Mouse (Mus musculus): ENCODE data around the gene Tmem53. TPM values are rescaled to one million over a fixed set of nuclear protein-coding genes. Genes with fewer than 3 reads are reported as not detected.
"Not testable (repeated sequence)": the region's sequence is repeated elsewhere in the genome, so short reads cannot be mapped to it uniquely, and the experiment has no call there.

Gene Tmem53
- polyA plus RNA-seq, 1 experiment from 2014 or later: 10.0 TPM

- no peak overlapping the region for H3K4me2 ChIP-seq (replicated peaks)
- H3K9ac ChIP-seq: no peak overlapping the region
- no peaks in the 10 kb centered on the region for H3K36me3 ChIP-seq
- WGBS: 55% methylated on average over 12 of the region's 12 CpGs
- H3K4me1 ChIP-seq: peaks cover 25% of the 10 kb centered on the region
- no peaks in the 10 kb centered on the region for H3K27me3 ChIP-seq
- H3K27ac ChIP-seq: no peak overlapping the region
- H3K4me3 ChIP-seq: no peak overlapping the region
- no peak for ATAC-seq (ENCODE audit: low FRiP score, low read depth)
- no peaks in the 10 kb centered on the region for H3K9me3 ChIP-seq
Observed at GRCm38 (mm10) chr4:117253218-117254016, 1.7 kb downstream of the Tmem53 start.

GRCm38 (mm10) chr4:117254017-117254627 lies 2.4 kb downstream of the Tmem53 start:
- Histone ChIP-seq H3K36me3 (no peaks in the 10 kb centered on the region), H3K27me3 (no peaks in the 10 kb centered on the region), H3K4me3 (no peak overlapping the region), H3K9ac (no peak overlapping the region), H3K27ac (no peak overlapping the region), H3K4me2 (replicated peaks) (no peak overlapping the region), H3K4me1 (peaks cover 25% of the 10 kb centered on the region), H3K9me3 (no peaks in the 10 kb centered on the region)
- 73% methylated on average over 5 of the region's 5 CpGs for WGBS
- ATAC-seq (ENCODE audit: low FRiP score, low read depth): no peak

- no peaks in the 10 kb centered on the region for H3K27me3 ChIP-seq
- WGBS: 53% methylated on average over 6 of the region's 6 CpGs
- H3K4me3 ChIP-seq: no peak overlapping the region
- no peaks in the 10 kb centered on the region for H3K36me3 ChIP-seq
- H3K4me2 ChIP-seq (replicated peaks): no peak overlapping the region
- H3K4me1 ChIP-seq: peaks cover 25% of the 10 kb centered on the region
- no peak for ATAC-seq (ENCODE audit: low FRiP score, low read depth)
- no peak overlapping the region for H3K9ac ChIP-seq
- no peaks in the 10 kb centered on the region for H3K9me3 ChIP-seq
- no peak overlapping the region for H3K27ac ChIP-seq
Observed at GRCm38 (mm10) chr4:117254672-117255071, 2.9 kb downstream of the Tmem53 start.

- not testable (repeated sequence) for H3K4me1 ChIP-seq; H3K9ac ChIP-seq; H3K27me3 ChIP-seq; H3K4me3 ChIP-seq; ATAC-seq (ENCODE audit: low FRiP score, low read depth); H3K36me3 ChIP-seq; H3K27ac ChIP-seq; H3K9me3 ChIP-seq; H3K4me2 ChIP-seq (replicated peaks)
- 75% methylated on average over 6 of the region's 6 CpGs for WGBS
Observed at GRCm38 (mm10) chr4:117259909-117260308, 8.2 kb downstream of the Tmem53 start.

GRCm38 (mm10) chr4:117261222-117261621 lies 9.5 kb downstream of the Tmem53 start:
- Histone ChIP-seq H3K9ac (no peak overlapping the region), H3K4me2 (replicated peaks) (no peak overlapping the region), H3K36me3 (no peaks in the 10 kb centered on the region), H3K4me1 (0 out of 2 replicates have a peak, but pooled peaks cover 4% of the 10 kb centered on the region), H3K9me3 (no peaks in the 10 kb centered on the region), H3K27me3 (no peaks in the 10 kb centered on the region), H3K4me3 (no peak overlapping the region), H3K27ac (no peak overlapping the region)
- ATAC-seq (ENCODE audit: low FRiP score, low read depth): no peak
- WGBS: 89% methylated on average over 2 of the region's 2 CpGs

- no peak overlapping the region for H3K4me2 ChIP-seq (replicated peaks)
- no peaks in the 10 kb centered on the region for H3K27me3 ChIP-seq
- H3K4me3 ChIP-seq: no peak overlapping the region
- H3K9ac ChIP-seq: no peak overlapping the region
- no peak for ATAC-seq (ENCODE audit: low FRiP score, low read depth)
- no peaks in the 10 kb centered on the region for H3K9me3 ChIP-seq
- H3K27ac ChIP-seq: no peak overlapping the region
- H3K4me1 ChIP-seq: 0 out of 2 replicates have a peak, but pooled peaks cover 4% of the 10 kb centered on the region
- no peaks in the 10 kb centered on the region for H3K36me3 ChIP-seq
- 45% methylated on average over 13 of the region's 13 CpGs for WGBS
Observed at GRCm38 (mm10) chr4:117262101-117262913, 10.6 kb downstream of the Tmem53 start.

- Histone ChIP-seq H3K27me3 (no peaks in the 10 kb centered on the region), H3K4me1 (0 out of 2 replicates have a peak, but pooled peaks cover 4% of the 10 kb centered on the region), H3K9ac (no peak overlapping the region), H3K9me3 (no peaks in the 10 kb centered on the region), H3K4me2 (replicated peaks) (no peak overlapping the region), H3K27ac (no peak overlapping the region), H3K4me3 (no peak overlapping the region), H3K36me3 (no peaks in the 10 kb centered on the region; the same call in 1 of the 2 replicates)
- ATAC-seq (ENCODE audit: low FRiP score, low read depth): no peak
- 64% methylated on average over 8 of the region's 8 CpGs for WGBS
Observed at GRCm38 (mm10) chr4:117262987-117263386, 11.2 kb downstream of the Tmem53 start.

- H3K4me1 ChIP-seq: peaks cover 19% of the 10 kb centered on the region
- H3K36me3 ChIP-seq: peaks cover 11% of the 10 kb centered on the region
- H3K27ac ChIP-seq: no peak overlapping the region
- H3K4me3 ChIP-seq: no peak overlapping the region
- WGBS: 6% methylated on average over 2 of the region's 2 CpGs
- H3K9me3 ChIP-seq: no peaks in the 10 kb centered on the region
- no peak overlapping the region for H3K4me2 ChIP-seq (replicated peaks)
- H3K27me3 ChIP-seq: no peaks in the 10 kb centered on the region
- no peak overlapping the region for H3K9ac ChIP-seq
- 0 out of 2 replicates have a peak, but pooled peaks have one; percentile 18 for ATAC-seq (ENCODE audit: low FRiP score, low read depth)
Observed at GRCm38 (mm10) chr4:117267284-117267683, 15.5 kb downstream of the Tmem53 start.

- Histone ChIP-seq H3K4me3 (no peak overlapping the region), H3K9ac (no peak overlapping the region), H3K27ac (no peak overlapping the region), H3K4me1 (peaks cover 22% of the 10 kb centered on the region), H3K4me2 (replicated peaks) (no peak overlapping the region), H3K9me3 (no peaks in the 10 kb centered on the region), H3K27me3 (no peaks in the 10 kb centered on the region), H3K36me3 (peaks cover 18% of the 10 kb centered on the region)
- 85% methylated on average over 25 of the region's 25 CpGs for WGBS
- no peak for ATAC-seq (ENCODE audit: low FRiP score, low read depth)
Observed at GRCm38 (mm10) chr4:117267831-117268437, 16.2 kb downstream of the Tmem53 start.

- Histone ChIP-seq H3K4me3 (no peak overlapping the region), H3K4me1 (peaks cover 27% of the 10 kb centered on the region), H3K4me2 (replicated peaks) (no peak overlapping the region), H3K9ac (no peak overlapping the region), H3K36me3 (peaks cover 41% of the 10 kb centered on the region), H3K27ac (no peak overlapping the region), H3K27me3 (no peaks in the 10 kb centered on the region), H3K9me3 (peaks cover 12% of the 10 kb centered on the region)
- 8% methylated on average over 6 of the region's 6 CpGs for WGBS
- peak; percentile 52; the same call in 1 of the 2 replicates for ATAC-seq (ENCODE audit: low FRiP score, low read depth)
Observed at GRCm38 (mm10) chr4:117270278-117270677, 18.5 kb downstream of the Tmem53 start.

- H3K36me3 ChIP-seq: peaks cover 63% of the 10 kb centered on the region
Observed at GRCm38 (mm10) chr4:117272459-117272858, 20.7 kb downstream of the Tmem53 start.

More at GRCm38 (mm10) chr4:117272459-117272858, 20.7 kb downstream of the Tmem53 start:
- Histone ChIP-seq H3K9ac (0 out of 2 replicates have a peak overlapping the region, but pooled peaks have one; percentile 25), H3K27me3 (no peaks in the 10 kb centered on the region), H3K4me3 (no peak overlapping the region), H3K9me3 (peaks cover 12% of the 10 kb centered on the region), H3K4me2 (replicated peaks) (no peak overlapping the region), H3K4me1 (peaks cover 27% of the 10 kb centered on the region), H3K27ac (0 out of 2 replicates have a peak overlapping the region, but pooled peaks have one; percentile 15)
- ATAC-seq (ENCODE audit: low FRiP score, low read depth): peak; percentile 42
- 6% methylated on average over 12 of the region's 12 CpGs for WGBS
